Mouse (Mus musculus): ENCODE measurements around the gene Gnat2.

Gnat2 gene

GRCm38 (mm10) chr3:108121101-108121500 is 28.5 kb downstream of the Gnat2 start:
- DNase-seq = no peak

DNA sequence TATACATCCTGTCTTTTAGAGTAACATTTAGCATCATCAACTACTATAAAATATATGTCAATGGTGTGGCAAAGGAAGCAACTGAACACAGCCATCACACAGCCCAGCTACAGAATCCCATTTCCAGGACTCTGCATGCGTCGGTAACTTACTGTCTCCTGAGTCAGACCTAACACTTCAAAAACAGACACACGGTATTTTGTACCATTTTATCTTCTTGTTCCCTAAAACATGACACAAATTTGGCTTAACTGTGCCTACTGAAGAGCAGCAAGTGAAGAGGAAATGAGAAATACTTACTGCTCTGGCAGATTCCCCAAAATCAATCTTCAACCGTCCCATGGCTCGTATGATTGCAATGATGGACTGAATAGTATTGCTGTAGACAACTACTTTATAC is 30.7 kb downstream of the Gnat2 start:
- DNase-seq = no peak

- no peak for DNase-seq
These were observed 31.5 kb downstream of the Gnat2 start for GRCm38 (mm10) chr3:108124131-108124530.

DNA sequence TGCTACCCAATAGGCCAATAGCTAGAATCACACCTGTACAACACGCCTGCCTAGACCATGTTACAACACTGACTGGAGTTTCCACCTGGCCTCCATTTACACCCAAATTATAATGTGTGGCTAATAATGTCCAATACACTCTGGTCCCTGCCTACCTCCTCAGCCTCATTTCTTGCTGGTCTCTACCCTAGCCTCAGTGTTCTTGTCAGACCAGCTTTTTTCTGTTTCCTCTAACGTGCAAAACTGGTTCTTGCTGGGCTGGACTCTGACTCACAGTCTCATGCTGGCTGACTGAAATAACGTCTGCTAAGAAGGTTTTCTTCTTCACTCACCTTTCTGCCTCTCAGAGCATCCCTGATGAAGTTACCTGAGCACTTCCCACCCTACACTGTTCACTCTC is 33.7 kb downstream of the Gnat2 start:
- DNase-seq = no peak

- no peak for DNase-seq
These were observed 35.9 kb downstream of the Gnat2 start for GRCm38 (mm10) chr3:108128520-108128919.

DNA sequence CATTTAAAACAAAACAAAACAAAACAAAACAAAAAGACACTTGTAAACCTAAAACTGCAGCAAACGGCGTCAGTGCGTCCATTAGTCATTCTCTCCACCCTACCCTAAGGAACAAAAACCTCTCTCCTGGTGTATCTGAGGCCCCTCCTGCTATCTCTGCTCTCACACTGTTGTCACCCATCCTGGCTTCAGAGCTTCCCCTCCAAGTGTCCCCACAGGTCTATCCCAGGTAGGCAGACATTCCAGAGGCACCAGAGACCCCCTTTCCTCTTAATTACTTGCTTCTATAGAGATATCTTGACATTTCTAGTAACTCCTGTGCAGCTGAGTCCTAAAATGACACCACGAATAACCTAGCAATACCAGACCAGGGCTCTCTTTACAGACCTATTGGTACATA is 36.8 kb downstream of the Gnat2 start:
- DNase-seq = no peak

GRCm38 (mm10) chr3:108129804-108130203 is 37.2 kb downstream of the Gnat2 start:
- no peak for DNase-seq

DNA sequence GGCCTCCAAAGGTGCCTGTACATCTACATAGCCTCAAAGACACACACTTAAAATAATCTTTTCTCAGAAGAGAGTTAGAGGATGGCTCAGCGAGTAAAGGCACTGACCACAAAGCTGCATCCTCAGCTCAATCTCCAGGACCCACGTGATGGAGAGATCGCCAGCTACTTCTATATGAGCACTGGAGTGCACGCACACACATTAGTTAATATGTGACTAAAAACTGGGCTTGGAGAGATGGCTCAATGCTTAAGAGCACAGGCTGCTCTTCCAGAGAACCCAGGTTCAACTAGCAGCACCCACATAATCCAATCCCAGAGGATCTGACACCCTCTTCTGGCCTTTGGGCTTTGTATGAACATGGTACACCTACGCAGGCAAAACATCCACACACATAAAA is 38.6 kb downstream of the Gnat2 start:
- DNase-seq = peak; percentile 36 to 60

- no peak for DNase-seq
These were observed 39.2 kb downstream of the Gnat2 start for GRCm38 (mm10) chr3:108131821-108132220.

DNA sequence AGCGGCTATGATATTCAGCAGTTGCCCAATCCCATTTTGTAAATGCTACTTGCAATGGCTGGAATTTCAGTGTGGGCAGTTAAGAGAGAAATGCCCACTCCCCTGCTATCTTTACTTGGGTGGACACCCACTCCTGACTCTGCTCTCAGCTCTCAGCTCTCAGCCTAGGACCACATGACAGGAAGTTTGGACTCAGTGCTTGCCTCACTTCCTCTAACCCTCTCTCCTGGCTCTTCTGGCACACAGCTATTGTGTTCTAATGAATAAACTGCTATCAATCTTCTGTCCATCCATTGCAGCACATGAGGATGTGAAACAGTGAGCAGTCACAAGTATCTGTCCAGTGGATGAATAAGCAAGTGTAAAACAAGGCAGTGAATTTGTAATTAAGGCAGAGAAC is 39.9 kb downstream of the Gnat2 start:
- no peak for DNase-seq

DNA sequence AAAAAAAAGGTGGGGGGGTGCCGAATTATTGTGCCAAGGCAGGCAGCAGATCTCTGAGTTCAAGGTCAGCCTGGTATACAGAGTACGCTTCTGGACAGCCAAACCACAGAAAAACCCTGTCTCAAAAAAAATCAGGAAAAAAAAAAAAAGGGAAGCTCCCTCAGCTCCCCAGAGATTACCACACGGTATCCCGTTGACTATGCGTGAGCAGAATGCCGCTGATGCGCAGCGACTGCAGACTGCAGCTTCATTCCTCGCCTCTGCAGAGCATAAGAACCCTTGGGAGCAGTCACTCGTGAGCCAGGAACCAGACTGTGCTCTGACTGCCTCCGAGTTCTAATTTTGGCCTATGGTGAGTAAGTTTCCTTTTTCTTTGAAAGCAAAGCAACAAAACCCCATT is 42.1 kb downstream of the Gnat2 start:
- no peak for DNase-seq

DNA sequence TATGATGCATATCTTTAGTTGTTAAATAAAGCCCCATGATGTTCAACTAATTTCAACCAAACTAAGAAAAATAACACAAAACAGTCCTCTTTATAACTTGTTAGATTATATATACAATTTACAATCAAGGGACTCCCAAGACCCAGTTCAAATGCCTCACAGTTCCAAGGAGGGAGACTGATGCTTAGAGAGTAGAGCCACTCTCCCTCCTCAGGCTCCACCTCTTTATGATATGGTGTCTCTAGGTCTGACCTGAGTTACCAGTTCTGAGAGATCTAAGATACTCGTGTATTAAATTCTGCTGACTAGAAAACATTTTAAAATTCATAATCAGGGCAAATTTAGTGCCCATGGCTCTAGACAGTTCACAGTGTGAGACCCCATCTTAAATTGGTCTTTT is 46.5 kb downstream of the Gnat2 start:
- no peak for DNase-seq

DNA sequence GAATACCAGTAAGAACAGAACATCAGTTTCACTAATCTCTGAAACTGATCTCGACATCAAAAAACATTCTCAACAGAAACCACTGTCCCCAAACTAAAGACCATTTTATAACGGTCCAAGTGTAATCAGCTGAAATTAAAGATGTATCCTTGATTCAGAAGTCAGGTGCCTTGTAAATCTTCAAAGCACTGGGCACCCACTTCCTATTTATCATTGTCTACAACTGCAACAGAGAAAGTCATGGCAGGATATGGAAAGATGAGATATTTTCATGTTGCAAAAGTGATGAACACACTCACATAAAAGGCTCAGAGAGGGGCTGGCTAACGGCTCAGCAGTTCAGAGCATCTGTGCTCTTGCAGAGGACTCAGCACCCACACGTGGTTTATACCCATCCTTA is 48.2 kb downstream of the Gnat2 start:
- DNase-seq = no peak

- peak; percentile 94 to 96 for DNase-seq
These were observed 53.2 kb downstream of the Gnat2 start, which contains the start of gene Gnai3 for GRCm38 (mm10) chr3:108145534-108146445. Gnai3 (minus strand) TSS chr3:108146146.

GRCm38 (mm10) chr3:108146671-108147070 is 54.1 kb downstream of the Gnat2 start:
- DNase-seq = no peak

DNA sequence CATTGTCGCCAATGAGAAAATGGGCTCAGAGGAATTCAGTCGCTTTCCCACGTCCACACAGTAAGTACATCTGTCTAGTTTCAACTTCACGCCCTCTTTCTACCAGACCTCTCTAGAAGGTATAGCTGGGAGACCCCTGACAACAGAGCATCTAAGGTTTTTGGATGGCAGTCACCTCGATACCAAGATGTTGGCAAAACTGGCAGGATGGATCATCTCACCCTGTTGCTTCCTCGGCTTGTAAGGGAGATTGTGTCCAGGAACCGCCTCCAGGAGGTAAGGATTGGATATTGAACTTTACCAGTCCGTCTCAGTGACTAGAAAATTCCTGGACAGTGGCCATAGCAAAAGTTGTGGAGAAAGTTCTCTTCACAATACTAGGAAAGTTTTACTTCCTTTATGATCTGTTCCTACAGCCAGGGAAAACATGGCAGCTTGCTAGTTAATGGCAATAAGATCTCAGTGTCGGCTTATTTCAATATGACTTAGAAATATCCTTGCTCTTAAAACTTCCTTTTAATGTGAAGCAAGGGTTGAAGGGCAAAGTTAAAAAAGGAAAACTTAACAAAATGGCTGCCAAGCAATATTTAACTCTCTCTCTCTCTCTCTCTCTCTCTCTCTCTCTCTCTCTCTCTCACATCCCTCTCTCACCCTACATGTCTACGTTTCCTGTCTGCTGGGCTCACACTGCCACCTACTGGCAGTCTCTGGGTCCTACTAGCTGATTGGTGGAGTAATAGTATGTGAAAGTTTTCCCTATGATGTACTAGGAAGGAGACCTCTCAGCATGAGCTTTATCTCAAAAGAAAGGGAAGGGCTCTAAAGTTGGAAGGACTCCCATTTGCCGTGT is 55.0 kb downstream of the Gnat2 start:
- peak; percentile 89 to 96 for DNase-seq
